Mouse (Mus musculus): Measurements from ENCODE around the gene Zfp329. TPM values are rescaled to one million over a fixed set of nuclear protein-coding genes. Genes with fewer than 3 reads are reported as not detected.
A peak's percentile ranks its signal among the peaks of the same experiment; 100 is the strongest.
"Not testable (repeated sequence)": the region's sequence is repeated elsewhere in the genome, so short reads cannot be mapped to it uniquely, and the experiment has no call there.

Zfp329 gene
- 9.0 and 11.8 TPM in 2 replicates for total RNA-seq (2021)
- long read RNA-seq, experiment 1, full-length matches to known transcripts, result 3 of 7 reads
- long read RNA-seq, experiment 1, partial matches to known transcripts, result 0 of 7 reads
- long read RNA-seq, experiment 1, other reads (novel, unspliced or antisense), result 4 of 7 reads
- long read RNA-seq, experiment 2, full-length matches to known transcripts, result 3 of 3 reads
- long read RNA-seq, experiment 2, partial matches to known transcripts, result 0 of 3 reads
- long read RNA-seq, experiment 2, other reads (novel, unspliced or antisense), result 0 of 3 reads

DNA sequence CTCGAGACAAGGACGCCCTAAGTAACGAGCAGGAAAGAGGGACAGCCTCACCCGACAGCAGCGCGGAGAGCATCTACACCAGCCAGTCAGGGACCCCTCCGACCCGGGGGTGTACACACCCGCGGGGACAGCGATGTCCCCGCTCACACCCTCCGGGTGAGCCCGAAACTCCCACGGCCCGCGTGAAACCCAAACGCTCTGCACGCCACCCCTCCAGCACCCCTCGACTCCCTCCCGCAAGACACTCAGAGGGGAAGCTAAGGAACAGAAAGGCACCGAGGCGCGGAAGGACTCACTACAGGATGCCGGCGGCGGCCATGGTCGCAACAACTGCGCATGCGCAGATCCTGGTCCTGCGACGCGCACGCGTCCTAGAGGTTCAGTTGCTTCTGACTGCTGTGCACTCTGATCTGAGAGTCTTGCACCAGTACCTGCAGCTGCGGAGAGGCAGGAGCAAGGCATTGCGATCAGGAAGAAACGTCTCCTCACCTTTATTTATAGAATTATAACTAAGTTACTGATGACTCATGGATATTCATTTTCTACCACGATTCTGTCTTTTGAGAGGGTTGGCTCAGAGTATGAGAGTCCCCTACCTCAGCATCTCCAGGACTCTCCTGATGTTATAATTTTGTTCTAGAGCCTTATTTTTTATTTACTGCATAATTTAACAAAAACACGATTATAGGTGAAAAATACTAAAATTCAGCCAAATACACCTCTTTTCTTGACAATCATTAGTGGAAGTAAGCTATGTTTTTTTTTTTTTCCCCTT lies at the start of gene Zfp329:
Zfp329 (minus strand) TSS at position 338 of the 775 bp plus-strand sequence.
- DNase-seq, result peak; percentile 95

GRCm38 (mm10) chr7:12835779-12836178 lies 17.1 kb upstream of the Zfp329 start:
- no peak for DNase-seq

DNA sequence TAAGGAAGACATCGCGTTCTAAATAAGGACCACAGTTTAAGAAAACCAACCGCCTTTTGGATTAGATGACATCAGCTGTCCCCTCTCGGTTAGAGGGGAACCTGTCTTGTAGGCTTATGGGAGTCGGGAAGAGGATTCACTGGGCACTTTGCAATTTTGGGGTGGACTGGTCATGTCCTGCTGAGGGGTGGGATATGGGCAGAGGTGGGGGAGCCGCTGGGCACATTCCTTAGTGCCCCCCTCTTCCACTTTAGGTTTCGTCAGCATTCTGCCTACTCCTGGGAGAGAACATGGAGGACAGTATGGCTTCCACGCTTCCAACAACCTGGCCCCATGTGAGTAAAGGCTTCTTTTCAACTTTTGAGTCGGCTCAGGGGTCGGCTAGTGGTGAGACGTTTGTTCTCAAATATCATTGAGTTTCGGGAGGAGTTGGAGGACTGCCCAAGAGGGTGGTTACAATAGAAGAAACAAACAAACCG lies 16.6 kb upstream of the Zfp329 start:
- peak; percentile 48 for DNase-seq

DNA sequence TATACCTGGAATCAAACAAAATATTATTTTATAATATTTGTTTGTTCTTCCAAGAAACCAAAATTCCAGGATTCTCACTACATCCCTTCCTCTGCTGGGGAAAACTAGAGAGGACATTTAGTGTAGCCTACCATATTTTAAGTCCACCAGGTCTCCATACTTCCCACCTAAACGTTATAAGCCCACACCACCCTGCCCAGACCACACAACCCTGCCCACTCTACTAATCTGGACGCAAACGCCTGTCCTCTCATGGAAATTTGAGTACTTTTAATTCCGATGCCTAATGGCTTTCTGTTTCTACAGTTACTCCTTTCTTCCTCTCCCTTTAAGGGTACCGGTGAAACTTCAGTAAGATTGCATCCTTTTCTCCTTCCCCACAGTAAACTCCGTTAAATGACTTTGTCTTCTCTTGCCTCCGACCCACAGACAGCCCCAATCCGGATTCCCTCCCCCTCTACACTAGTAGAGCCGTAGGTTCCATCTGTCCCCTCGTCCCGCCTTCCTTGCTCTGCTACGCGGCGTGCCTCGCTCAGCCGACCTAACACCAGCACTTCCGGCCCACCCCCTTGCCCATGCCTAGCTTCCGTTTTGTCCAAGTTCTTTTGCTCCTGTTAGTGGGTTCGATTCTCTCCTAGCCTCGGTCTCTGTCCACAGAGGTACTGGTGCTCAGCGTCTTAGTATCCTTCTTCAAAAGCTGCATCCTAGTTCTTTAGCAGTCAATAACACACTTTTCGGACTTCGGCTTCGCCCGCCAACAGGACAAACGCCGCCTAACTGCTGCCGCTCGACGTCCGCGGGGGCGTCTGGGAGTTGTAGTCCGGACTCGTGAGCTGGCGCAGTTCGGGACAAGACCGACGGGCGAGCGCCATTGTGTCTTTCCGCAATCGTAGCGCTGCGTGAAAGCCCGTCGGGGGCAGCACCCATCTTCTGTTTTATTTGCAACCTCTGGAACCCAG lies 15.8 kb upstream of the Zfp329 start, which contains the start of gene Zfp110:
Zfp110 (plus strand) TSS at position 600 of the 959 bp plus-strand sequence.
- DNase-seq, result peak; percentile 95

DNA sequence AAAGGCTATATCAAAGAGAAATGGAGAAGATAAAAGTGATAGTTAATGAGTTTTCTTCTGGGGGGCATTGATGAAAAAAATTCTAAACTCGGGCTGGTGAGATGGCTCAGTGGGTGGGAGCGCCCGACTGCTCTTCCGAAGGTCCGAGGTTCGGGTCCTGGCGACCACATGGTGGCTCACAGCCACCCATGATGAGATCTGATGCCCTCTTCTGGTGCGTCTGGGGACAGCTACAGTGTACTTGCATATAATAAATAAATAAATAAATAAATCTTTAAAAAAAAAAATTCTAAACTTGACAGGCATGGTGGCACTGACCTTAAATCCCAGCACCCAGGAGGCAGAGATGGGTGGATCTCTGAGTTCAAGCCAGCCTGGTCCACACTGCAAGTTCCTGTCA lies 3.1 kb downstream of the Zfp329 start:
- DNase-seq, result no peak

GRCm38 (mm10) chr7:12803727-12804071 lies 15.0 kb downstream of the Zfp329 start:
- DNase-seq, result no peak

GRCm38 (mm10) chr7:12802866-12803726 lies 15.6 kb downstream of the Zfp329 start, which contains the start of gene Zscan18:
Zscan18 (minus strand) TSS chr7:12803635.
- DNase-seq, result peak; percentile 88

- DNase-seq, result no peak
Measured at GRCm38 (mm10) chr7:12799554-12799953, 19.1 kb downstream of the Zfp329 start.

GRCm38 (mm10) chr7:12797971-12798370 lies 20.7 kb downstream of the Zfp329 start:
- DNase-seq, result no peak

DNA sequence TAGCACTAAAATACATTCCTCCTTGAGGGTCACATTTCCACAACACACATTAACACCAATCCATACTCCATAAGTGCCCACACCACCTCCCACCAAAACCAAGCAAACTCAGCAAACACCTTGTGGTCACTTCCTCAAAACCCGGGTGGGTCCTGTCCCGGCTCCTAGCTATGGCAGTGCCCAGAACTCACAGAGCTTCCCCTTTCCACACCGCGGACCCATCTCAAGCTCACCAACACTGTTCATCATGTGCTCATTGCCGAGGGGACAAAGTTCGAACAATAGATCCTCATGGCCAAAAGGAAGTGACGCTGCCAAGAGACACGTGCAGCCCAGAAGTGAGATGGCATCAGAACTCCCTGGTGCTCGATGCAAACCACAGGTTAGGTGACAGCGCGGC lies 26.0 kb downstream of the Zfp329 start:
- not testable (repeated sequence) for DNase-seq

DNA sequence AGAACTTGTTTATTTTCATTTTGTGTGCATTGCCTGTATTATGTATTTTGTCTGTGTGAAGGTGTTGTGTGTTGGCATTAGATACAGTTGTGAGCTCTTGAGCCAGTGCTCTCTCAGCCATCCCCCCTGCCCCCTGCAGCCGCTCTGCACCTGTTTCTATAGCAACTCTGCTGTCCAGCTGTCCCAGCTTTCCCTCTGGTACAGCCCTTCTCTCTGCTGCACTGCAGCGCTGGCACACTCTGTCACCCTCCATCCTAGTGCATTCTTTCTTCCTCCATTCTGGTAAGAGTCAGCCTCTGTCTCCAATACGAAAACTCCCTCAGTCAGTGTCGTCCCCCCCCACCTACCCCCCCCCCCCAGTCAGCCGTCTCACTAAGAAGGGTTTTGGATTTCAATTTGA lies 30.6 kb downstream of the Zfp329 start:
- no peak for DNase-seq

- peak; percentile 9 for DNase-seq
Measured at GRCm38 (mm10) chr7:12787333-12787732, 31.3 kb downstream of the Zfp329 start.

GRCm38 (mm10) chr7:12780151-12780830 lies 38.4 kb downstream of the Zfp329 start:
- peak; percentile 90 for DNase-seq

- no peak for DNase-seq
Measured at GRCm38 (mm10) chr7:12779782-12780150, 38.9 kb downstream of the Zfp329 start.

GRCm38 (mm10) chr7:12779141-12779540 lies 39.5 kb downstream of the Zfp329 start:
- DNase-seq, result no peak

DNA sequence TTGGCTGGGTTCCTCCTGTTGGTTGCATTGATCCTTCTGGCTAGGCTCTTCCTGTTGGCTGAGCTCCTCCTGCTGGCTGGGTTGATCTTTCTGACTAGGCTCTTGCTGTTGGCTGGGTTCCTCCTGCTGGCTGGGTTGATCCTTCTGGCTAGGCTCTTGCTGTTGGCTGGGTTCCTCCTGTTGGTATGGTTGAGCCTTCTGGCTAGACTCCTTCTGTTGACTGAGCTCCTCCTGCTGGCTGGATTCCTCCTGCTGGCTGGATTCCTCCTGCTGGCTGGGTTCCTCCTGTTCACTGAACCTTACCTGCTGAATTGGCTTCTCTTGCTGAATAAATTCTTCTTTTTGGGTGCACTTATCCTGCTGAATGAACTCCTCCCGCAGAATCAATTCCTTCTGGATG lies 44.1 kb downstream of the Zfp329 start:
- DNase-seq, result peak; percentile 63

GRCm38 (mm10) chr7:12774111-12774510 lies 44.5 kb downstream of the Zfp329 start:
- DNase-seq, result no peak

Measured in adrenal gland, postnatal 14 days (tissue).